Mouse (Mus musculus): ENCODE data around the gene Gm45785. TPM values are rescaled to one million over a fixed set of nuclear protein-coding genes. Genes with fewer than 3 reads are reported as not detected.
A peak's percentile ranks its signal among the peaks of the same experiment; 100 is the strongest.

The Gm45785 gene
- polyA plus RNA-seq, 1 experiment from 2014 or later: not detected

- peaks cover 44% of the 10 kb centered on the region for H3K27me3 ChIP-seq
- ATAC-seq: no peak
- no peaks in the 10 kb centered on the region for H3K9me3 ChIP-seq (replicated peaks)
- H3K4me1 ChIP-seq: no peaks in the 10 kb centered on the region; the same call in 1 of the 2 replicates
- H3K4me2 ChIP-seq: no peak overlapping the region
- no peak overlapping the region for H3K27ac ChIP-seq
- no peak overlapping the region for H3K9ac ChIP-seq
- H3K36me3 ChIP-seq (ENCODE audit: poor library complexity, severe bottlenecking): no peaks in the 10 kb centered on the region
- no peak overlapping the region for H3K4me3 ChIP-seq
- WGBS: 42% methylated on average over 19 of the region's 19 CpGs
These were observed 15.1 kb downstream of the Gm45785 start for GRCm38 (mm10) chr7:140840750-140841735.

- Histone ChIP-seq H3K9me3 (replicated peaks) (no peaks in the 10 kb centered on the region), H3K27ac (no peak overlapping the region), H3K4me1 (no peaks in the 10 kb centered on the region), H3K27me3 (peaks cover 40% of the 10 kb centered on the region), H3K4me3 (no peak overlapping the region), H3K9ac (no peak overlapping the region), H3K36me3 (ENCODE audit: poor library complexity, severe bottlenecking) (no peaks in the 10 kb centered on the region), H3K4me2 (no peak overlapping the region)
- 65% methylated on average over 5 of the region's 5 CpGs for WGBS
- ATAC-seq: no peak
These were observed 16.6 kb downstream of the Gm45785 start for GRCm38 (mm10) chr7:140839556-140839955.

GRCm38 (mm10) chr7:140836243-140837115, 19.7 kb downstream of the Gm45785 start:
- WGBS: 85% methylated on average over 9 of the region's 9 CpGs
- Histone ChIP-seq H3K9me3 (replicated peaks) (no peaks in the 10 kb centered on the region), H3K27me3 (peaks cover 16% of the 10 kb centered on the region; the same call in 1 of the 2 replicates), H3K27ac (no peak overlapping the region), H3K4me1 (no peaks in the 10 kb centered on the region), H3K36me3 (ENCODE audit: poor library complexity, severe bottlenecking) (no peaks in the 10 kb centered on the region), H3K4me3 (no peak overlapping the region), H3K9ac (no peak overlapping the region), H3K4me2 (no peak overlapping the region)
- ATAC-seq: no peak

- 78% methylated on average over 2 of the region's 2 CpGs for WGBS
These were observed 20.4 kb downstream of the Gm45785 start for GRCm38 (mm10) chr7:140835758-140836087.

GRCm38 (mm10) chr7:140834968-140835757, 21.0 kb downstream of the Gm45785 start, which contains the start of gene Urah:
Gene Urah, plus strand, starts transcription at chr7:140835018.
- no peak for ATAC-seq
- Histone ChIP-seq H3K27ac (no peak within 1 kb of the TSS), H3K36me3 (ENCODE audit: poor library complexity, severe bottlenecking) (no peaks in the 10 kb centered on the region), H3K9me3 (replicated peaks) (no peaks in the 10 kb centered on the region), H3K9ac (no peak within 1 kb of the TSS), H3K4me1 (no peaks in the 10 kb centered on the region), H3K27me3 (peaks cover 5% of the 10 kb centered on the region; the same call in 1 of the 2 replicates), H3K4me3 (no peak within 1 kb of the TSS), H3K4me2 (no peak within 1 kb of the TSS)
- 50% methylated on average over 20 of the region's 20 CpGs for WGBS

More at GRCm38 (mm10) chr7:140835758-140836087, 20.4 kb downstream of the Gm45785 start:
- H3K4me2 ChIP-seq: no peak overlapping the region
- no peak overlapping the region for H3K4me3 ChIP-seq
- no peak overlapping the region for H3K27ac ChIP-seq
- no peak for ATAC-seq
- no peak overlapping the region for H3K9ac ChIP-seq
- H3K9me3 ChIP-seq (replicated peaks): no peaks in the 10 kb centered on the region
- no peaks in the 10 kb centered on the region for H3K4me1 ChIP-seq
- H3K27me3 ChIP-seq: peaks cover 8% of the 10 kb centered on the region; the same call in 1 of the 2 replicates
- no peaks in the 10 kb centered on the region for H3K36me3 ChIP-seq (ENCODE audit: poor library complexity, severe bottlenecking)

GRCm38 (mm10) chr7:140833341-140833740, 22.8 kb downstream of the Gm45785 start:
- Histone ChIP-seq H3K36me3 (ENCODE audit: poor library complexity, severe bottlenecking) (no peaks in the 10 kb centered on the region), H3K27ac (no peak overlapping the region), H3K4me3 (no peak overlapping the region), H3K4me2 (no peak overlapping the region), H3K9me3 (replicated peaks) (no peaks in the 10 kb centered on the region), H3K27me3 (no peaks in the 10 kb centered on the region), H3K4me1 (no peaks in the 10 kb centered on the region), H3K9ac (no peak overlapping the region)
- 85% methylated on average over 4 of the region's 4 CpGs for WGBS
- ATAC-seq: no peak

GRCm38 (mm10) chr7:140831447-140831846, 24.7 kb downstream of the Gm45785 start:
- WGBS: 74% methylated on average over 6 of the region's 6 CpGs
- no peaks in the 10 kb centered on the region for H3K4me1 ChIP-seq
- no peak for ATAC-seq

GRCm38 (mm10) chr7:140828171-140828881, 27.8 kb downstream of the Gm45785 start:
- Histone ChIP-seq H3K4me1 (no peaks in the 10 kb centered on the region), H3K36me3 (ENCODE audit: poor library complexity, severe bottlenecking) (no peaks in the 10 kb centered on the region), H3K27me3 (0 out of 2 replicates have a peak, but pooled peaks cover 6% of the 10 kb centered on the region), H3K9ac (no peak overlapping the region), H3K27ac (no peak overlapping the region), H3K9me3 (replicated peaks) (no peaks in the 10 kb centered on the region), H3K4me3 (no peak overlapping the region), H3K4me2 (no peak overlapping the region)
- ATAC-seq: no peak
- 43% methylated on average over 8 of the region's 8 CpGs for WGBS

More at GRCm38 (mm10) chr7:140831447-140831846, 24.7 kb downstream of the Gm45785 start:
- Histone ChIP-seq H3K27me3 (0 out of 2 replicates have a peak, but pooled peaks cover 4% of the 10 kb centered on the region), H3K9me3 (replicated peaks) (no peaks in the 10 kb centered on the region), H3K9ac (no peak overlapping the region), H3K27ac (no peak overlapping the region), H3K4me3 (no peak overlapping the region), H3K36me3 (ENCODE audit: poor library complexity, severe bottlenecking) (no peaks in the 10 kb centered on the region), H3K4me2 (no peak overlapping the region)

GRCm38 (mm10) chr7:140822731-140823130, 33.4 kb downstream of the Gm45785 start:
- H3K27me3 ChIP-seq: 0 out of 2 replicates have a peak, but pooled peaks cover 6% of the 10 kb centered on the region
- no peak overlapping the region for H3K4me3 ChIP-seq
- H3K4me1 ChIP-seq: peaks cover 10% of the 10 kb centered on the region; the same call in 1 of the 2 replicates
- no peaks in the 10 kb centered on the region for H3K9me3 ChIP-seq (replicated peaks)
- H3K27ac ChIP-seq: no peak overlapping the region
- no peak for ATAC-seq
- no peak overlapping the region for H3K4me2 ChIP-seq
- 91% methylated on average over 4 of the region's 4 CpGs for WGBS
- no peaks in the 10 kb centered on the region for H3K36me3 ChIP-seq (ENCODE audit: poor library complexity, severe bottlenecking)
- H3K9ac ChIP-seq: no peak overlapping the region

- peak within 1 kb of the TSS; percentile 69 for H3K9ac ChIP-seq
- peak within 1 kb of the TSS; percentile 72 for H3K4me2 ChIP-seq
- peaks cover 10% of the 10 kb centered on the region; the same call in 1 of the 2 replicates for H3K4me1 ChIP-seq
- peak within 1 kb of the TSS; percentile 68 for H3K27ac ChIP-seq
- H3K4me3 ChIP-seq: peak within 1 kb of the TSS; percentile 51
- no peaks in the 10 kb centered on the region for H3K36me3 ChIP-seq (ENCODE audit: poor library complexity, severe bottlenecking)
- under 1% methylated on average over 21 of the region's 21 CpGs for WGBS
- H3K9me3 ChIP-seq (replicated peaks): no peaks in the 10 kb centered on the region
- peak; percentile 90 for ATAC-seq
- H3K27me3 ChIP-seq: 0 out of 2 replicates have a peak, but pooled peaks cover 4% of the 10 kb centered on the region
These were observed 34.3 kb downstream of the Gm45785 start, which contains the start of gene Zfp941 for GRCm38 (mm10) chr7:140821653-140822329. Gene Zfp941, minus strand, starts transcription at chr7:140822178.
